ENCODE assay signal across 8 mouse cellular contexts in the genomic region with DNA sequence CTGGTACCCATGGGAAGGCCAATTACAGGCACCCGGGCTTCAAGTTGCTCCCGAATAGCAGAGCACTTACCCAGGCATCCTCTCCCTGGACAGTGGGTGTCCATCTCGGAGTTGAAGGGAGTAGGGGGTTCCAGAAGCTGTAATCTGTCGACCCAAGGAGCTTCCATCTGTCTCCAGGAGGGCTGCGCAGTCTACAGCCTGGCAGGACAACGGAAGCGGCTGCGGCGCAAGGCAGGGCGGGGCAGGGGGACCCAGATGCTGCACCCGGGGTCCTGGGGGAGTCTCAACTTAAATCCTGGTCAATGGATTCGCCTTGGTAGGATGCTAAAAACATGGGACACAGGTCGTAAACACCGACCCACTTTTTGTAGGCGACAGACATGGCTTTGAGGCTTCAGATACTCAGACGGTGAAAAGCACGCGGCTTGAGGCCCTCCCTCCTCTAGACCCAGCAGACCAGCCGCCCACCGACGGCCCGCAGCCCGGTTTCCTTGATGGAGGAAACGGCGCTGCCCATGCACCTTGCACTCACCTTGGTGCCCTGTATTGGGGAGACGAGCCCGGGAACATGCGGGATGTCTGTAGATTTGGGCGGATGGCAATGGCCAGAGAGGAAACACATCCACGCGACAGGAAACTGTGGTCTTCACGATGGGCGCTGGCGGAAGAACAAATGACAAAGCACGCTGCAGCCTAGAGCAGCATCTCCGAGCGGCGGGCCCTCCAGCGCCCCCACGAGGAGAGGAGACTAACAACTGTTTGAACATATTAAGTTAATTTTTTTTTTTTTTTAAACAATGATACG. TPM values are rescaled to one million over a fixed set of nuclear protein-coding genes. Genes with fewer than 3 reads are reported as not detected.
DNase-seq lines count a peak whose midpoint lies in the region; ATAC-seq lines count a peak whose summit lies in the region.

No protein-coding gene starts in this region.

- peak; percentile 95 for ATAC-seq in megakaryocyte, adult 5-6 weeks (ENCODE audit: poor library complexity, severe bottlenecking)

- DNase-seq in adrenal gland, adult (ENCODE audit: inconsistent age in 2 of 2, low spot score in 1 of 2), result peak; percentile 87 to 95
- DNase-seq in embryo, embryonic 10 days (ENCODE audit: low spot score), result peak; percentile 96
- peak; percentile 87 for DNase-seq in gastrocnemius, postnatal 10 days
- DNase-seq in induced T-regulatory cell, adult 2 months (ENCODE audit: low read depth), result peak; percentile 94
- peak; percentile 67 to 82 for DNase-seq in left cerebral cortex, adult 8-10 months (ENCODE audit: low spot score in 2 of 2)
- DNase-seq in right cerebral cortex, adult 18-20 months, result peak; percentile 87
- DNase-seq in urinary bladder, adult 2 months (ENCODE audit: low spot score), result peak; percentile 65

RNA-seq across cellular contexts. Expression of gene Snhg11, which starts 14.4 kb away (rescaled TPM):
- total RNA-seq in gastrocnemius, postnatal 10 days (2021), result 1 to 10 TPM in 1 of 2 experiments, under 1 TPM in 1; 0.68 to 1.1 TPM
- total RNA-seq in left cerebral cortex, adult 8-10 months (2022), result 100 to 1,000 TPM; 574 to 680 (median 623) TPM
- not detected in 2 replicates for total RNA-seq in megakaryocyte, adult 5-6 weeks (2015)
- total RNA-seq in megakaryocyte, adult 5-6 weeks (2017), result 0.08 TPM in 1 of 2 replicates, not detected in the other
- polyA plus RNA-seq in urinary bladder, adult 2 months (2012; rRNA removed), result 42.5 and 79.4 TPM in 2 replicates

RNA-seq across cellular contexts. Expression of gene Ralgapb, which starts 48.6 kb away (rescaled TPM):
- total RNA-seq in gastrocnemius, postnatal 10 days (2021), result 10 to 100 TPM; 19.1 to 26.0 TPM
- 100 to 1,000 TPM in 3 of 4 experiments, 10 to 100 TPM in 1; 97.6 to 110 (median 106) TPM for total RNA-seq in left cerebral cortex, adult 8-10 months (2022)
- total RNA-seq in megakaryocyte, adult 5-6 weeks (2015), result 45.3 and 45.4 TPM in 2 replicates
- 29.7 and 32.2 TPM in 2 replicates for total RNA-seq in megakaryocyte, adult 5-6 weeks (2017)
- polyA plus RNA-seq in urinary bladder, adult 2 months (2012; rRNA removed), result 25.8 and 25.9 TPM in 2 replicates

RNA-seq across cellular contexts. Expression of gene Lbp, which starts 54.8 kb away (rescaled TPM):
- total RNA-seq in gastrocnemius, postnatal 10 days (2021), result 10 to 100 TPM; 10.8 to 11.1 TPM
- total RNA-seq in left cerebral cortex, adult 8-10 months (2022), result 1 to 10 TPM; 1.6 to 3.0 (median 1.9) TPM
- 31.2 and 40.4 TPM in 2 replicates for total RNA-seq in megakaryocyte, adult 5-6 weeks (2015)
- total RNA-seq in megakaryocyte, adult 5-6 weeks (2017), result 80.4 and 95.8 TPM in 2 replicates
- 107 and 122 TPM in 2 replicates for polyA plus RNA-seq in urinary bladder, adult 2 months (2012; rRNA removed)

Comparison
In these comparisons a context has a peak if more than half of its experiments do, and no peak if none do; other contexts are left out.
1. Peak in every context shown above with its lines: DNase-seq and ATAC-seq.
2. RNA of gene Snhg11, which starts 14.4 kb away (total RNA-seq): 574 to 680 TPM in left cerebral cortex, adult 8-10 months; 0.68 to 1.1 TPM in gastrocnemius, postnatal 10 days and 0.08 TPM in megakaryocyte, adult 5-6 weeks; every median in the first group is over 100 times any median in the second.